Comparison of ENCODE assay signal across 9 mouse cellular contexts in the genomic region with DNA sequence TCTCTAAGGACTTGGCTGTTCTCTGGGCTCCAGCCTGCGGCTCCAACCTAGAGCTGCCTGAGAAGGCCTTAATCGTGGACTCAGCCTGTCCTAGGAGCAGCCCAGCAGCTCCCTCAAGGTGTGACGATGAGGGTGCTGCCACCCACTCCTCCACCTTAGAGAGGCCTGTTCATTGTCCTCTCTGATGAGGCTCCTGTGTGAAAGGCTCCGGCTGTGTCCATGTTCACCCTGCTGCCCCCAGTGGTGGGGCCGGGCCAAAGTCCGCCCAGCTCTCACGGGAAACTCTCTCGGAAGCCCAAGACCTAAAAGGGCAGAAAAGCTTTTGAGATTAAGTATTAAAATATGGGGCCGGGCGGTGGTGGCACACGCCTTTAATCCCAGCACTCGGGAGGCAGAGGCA. TPM values are rescaled to one million over a fixed set of nuclear protein-coding genes. Genes with fewer than 3 reads are reported as not detected.
DNase-seq lines count a peak whose midpoint lies in the region; ATAC-seq lines count a peak whose summit lies in the region.
"Had no signal": no experiment of that assay in that cellular context is flagged by ENCODE, and none has a peak within 500 bp of the region (broad histone marks: within the 10 kb centered on the region; RNA-seq: fewer than 3 reads in every experiment).

No protein-coding gene starts in this region.

- H3K9ac ChIP-seq in heart, embryonic 13.5 days, result peak overlapping the region; percentile 53; the same call in 1 of the 2 replicates
- H3K9ac ChIP-seq in limb, embryonic 11.5 days (ENCODE audit: low read length), result no peak overlapping the region; the same call in 1 of the 2 replicates
- H3K9ac ChIP-seq: stomach, embryonic 15.5 days had no signal

- no peak overlapping the region for H3K4me2 ChIP-seq in heart, embryonic 13.5 days
- H3K4me2 ChIP-seq in limb, embryonic 11.5 days (ENCODE audit: low read depth, severe bottlenecking), result no peak overlapping the region
- H3K4me2 ChIP-seq: stomach, embryonic 15.5 days had no signal

- no peak for ATAC-seq in heart, embryonic 13.5 days (ENCODE audit: extremely low read depth, insufficient number of reproducible peaks, low FRiP score, low TSS enrichment)
- ATAC-seq in limb, embryonic 11.5 days (ENCODE audit: insufficient number of reproducible peaks, low FRiP score, low TSS enrichment, low read depth), result no peak

- H3K4me1 ChIP-seq in heart, embryonic 13.5 days, result peaks cover 68% of the 10 kb centered on the region
- H3K4me1 ChIP-seq in limb, embryonic 11.5 days (ENCODE audit: control insufficient read depth, insufficient read depth, low read length), result peaks cover 24% of the 10 kb centered on the region

- H3K27ac ChIP-seq in heart, embryonic 13.5 days (replicated peaks), result peak overlapping the region; percentile 16; the same call in 1 of the 2 replicates
- H3K27ac ChIP-seq in limb, embryonic 11.5 days (replicated peaks; ENCODE audit: low read depth, low read length), result no peak overlapping the region
- H3K27ac ChIP-seq: stomach, embryonic 15.5 days had no signal

- H3K4me3 ChIP-seq in heart, embryonic 13.5 days, result no peak overlapping the region
- no peak overlapping the region for H3K4me3 ChIP-seq in limb, embryonic 11.5 days (ENCODE audit: low read depth, low read length)
- H3K4me3 ChIP-seq: stomach, embryonic 15.5 days had no signal

- H3K9me3 ChIP-seq in heart, embryonic 13.5 days, result no peaks in the 10 kb centered on the region
- H3K9me3 ChIP-seq in limb, embryonic 11.5 days (ENCODE audit: control insufficient read depth, low read length), result no peaks in the 10 kb centered on the region
- H3K9me3 ChIP-seq: stomach, embryonic 15.5 days had no signal

- H3K27me3 ChIP-seq in heart, embryonic 13.5 days (replicated peaks), result no peaks in the 10 kb centered on the region
- H3K27me3 ChIP-seq in limb, embryonic 11.5 days (ENCODE audit: control insufficient read depth, insufficient read depth, low read length), result no peaks in the 10 kb centered on the region
- H3K27me3 ChIP-seq: stomach, embryonic 15.5 days had no signal

- DNase-seq in adrenal gland, postnatal 36 days, result peak; percentile 55 to 69
- DNase-seq in adrenal gland, postnatal 4 days (ENCODE audit: low spot score in 2 of 2), result no peak
- peak; percentile 48 for DNase-seq in 3T3-L1 (ENCODE audit: low read depth, low spot score)
- DNase-seq in limb, embryonic 11.5 days (ENCODE audit: low spot score), result peak; percentile 50
- peak; percentile 69 for DNase-seq in retina, postnatal 1 day
- no peak for DNase-seq in urinary bladder, postnatal 25 days (ENCODE audit: low spot score)
- DNase-seq in urinary bladder, postnatal 36 days (ENCODE audit: low spot score in 2 of 2), result no peak

- WGBS in heart, embryonic 13.5 days, result 37% methylated on average over 12 of the region's 12 CpGs
- WGBS in limb, embryonic 11.5 days, result 53% methylated on average over 12 of the region's 12 CpGs

- no peaks in the 10 kb centered on the region for H3K36me3 ChIP-seq in heart, embryonic 13.5 days
- H3K36me3 ChIP-seq in limb, embryonic 11.5 days (ENCODE audit: control insufficient read depth, insufficient read depth, low read length), result no peaks in the 10 kb centered on the region; the same call in 1 of the 2 replicates
- H3K36me3 ChIP-seq: stomach, embryonic 15.5 days had no signal

RNA-seq across cellular contexts. Expression of gene Scyl1, which starts 48.3 kb away (rescaled TPM):
- 100 to 1,000 TPM; 103 to 107 TPM for total RNA-seq in adrenal gland, postnatal 36 days (2021)
- 100 to 1,000 TPM; 105 to 110 TPM for total RNA-seq in adrenal gland, postnatal 4 days (2021)
- 55.8 and 59.6 TPM in 2 replicates for polyA plus RNA-seq in heart, embryonic 13.5 days (2015; fragmentation: Nextera tagmentation; extraction: Ambion mirVana)
- polyA plus RNA-seq in limb, embryonic 11.5 days (2014; fragmentation: Nextera tagmentation; extraction: Ambion mirVana), result 65.8 and 66.6 TPM in 2 replicates

RNA-seq across cellular contexts. Expression of gene Frmd8, which starts 55.5 kb away (rescaled TPM):
- 10 to 100 TPM; 35.5 to 52.6 TPM for total RNA-seq in adrenal gland, postnatal 36 days (2021)
- 10 to 100 TPM; 42.4 to 45.9 TPM for total RNA-seq in adrenal gland, postnatal 4 days (2021)
- 27.4 and 29.0 TPM in 2 replicates for polyA plus RNA-seq in heart, embryonic 13.5 days (2015; fragmentation: Nextera tagmentation; extraction: Ambion mirVana)
- 21.2 and 24.4 TPM in 2 replicates for polyA plus RNA-seq in limb, embryonic 11.5 days (2014; fragmentation: Nextera tagmentation; extraction: Ambion mirVana)

RNA-seq across cellular contexts. Expression of gene Slc25a45, which starts 58.1 kb away (rescaled TPM):
- total RNA-seq in adrenal gland, postnatal 36 days (2021), result 10 to 100 TPM in 1 of 2 experiments, 1 to 10 TPM in 1; 9.4 to 33.2 TPM
- 10 to 100 TPM; 25.9 to 26.3 TPM for total RNA-seq in adrenal gland, postnatal 4 days (2021)
- polyA plus RNA-seq in heart, embryonic 13.5 days (2015; fragmentation: Nextera tagmentation; extraction: Ambion mirVana), result 3.7 and 4.2 TPM in 2 replicates
- 1.5 TPM in 2 replicates for polyA plus RNA-seq in limb, embryonic 11.5 days (2014; fragmentation: Nextera tagmentation; extraction: Ambion mirVana)

Comparison
In these comparisons a context has a peak if more than half of its experiments do, and no peak if none do; other contexts are left out.
1. DNase-seq: peak in adrenal gland, postnatal 36 days (2 of 2), 3T3-L1 (single experiment), limb, embryonic 11.5 days (single experiment) and retina, postnatal 1 day (single experiment); none in adrenal gland, postnatal 4 days (0 of 2), urinary bladder, postnatal 25 days (single experiment) and urinary bladder, postnatal 36 days (0 of 2).